Mouse (Mus musculus): ENCODE results near the gene Gm28047.

DNA sequence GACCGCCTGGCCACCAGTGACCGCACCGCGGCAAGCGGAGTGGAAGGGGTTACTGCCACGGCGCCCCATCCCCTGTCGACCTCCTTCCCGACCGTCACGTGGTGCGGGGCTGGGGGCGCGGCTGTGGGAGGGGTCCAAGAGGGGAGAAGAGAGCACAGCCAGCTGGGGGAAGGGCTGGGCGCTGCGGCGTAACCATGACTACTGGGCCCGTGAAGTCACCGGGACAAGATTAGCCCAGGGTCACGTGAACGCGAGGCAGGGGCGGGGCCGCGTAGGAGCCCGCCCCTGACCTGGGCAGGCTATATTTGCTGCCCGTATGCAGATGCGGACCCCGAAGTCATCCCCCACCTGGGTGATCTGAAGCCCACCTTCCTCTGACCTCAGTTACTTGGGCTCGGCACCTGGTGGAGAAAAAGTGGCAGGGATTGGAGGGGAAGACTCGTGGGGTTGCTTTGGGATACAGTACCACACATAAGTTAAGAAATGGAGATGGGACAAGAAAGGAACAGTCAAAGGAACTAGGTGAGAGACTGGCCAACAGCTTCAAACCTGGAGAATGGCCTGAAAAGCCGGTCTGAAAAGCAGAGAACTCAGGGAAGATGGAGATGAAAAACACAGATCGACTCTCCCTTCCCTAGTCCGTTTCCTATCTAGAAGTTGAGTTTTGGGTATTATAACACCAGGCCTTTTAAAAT is 114.1 kb downstream of the Gm28047 start:
- peak; percentile 36; the same call in 1 of the 2 replicates for TF ChIP-seq EP300 (IDR thresholded peaks at IDR 0.05; ENCODE audit: insufficient read depth, low read depth, low read length)
- TF ChIP-seq CTCF (IDR thresholded peaks at IDR 0.05), result no peak
- peak; percentile 41 for TF ChIP-seq POLR2A (IDR thresholded peaks at IDR 0.05; ENCODE audit: insufficient read depth, low read depth, low read length)
